Mouse (Mus musculus): ENCODE results near the gene Slc26a5. TPM values are rescaled to one million over a fixed set of nuclear protein-coding genes. Genes with fewer than 3 reads are reported as not detected.

The Slc26a5 gene
- total RNA-seq, 2 experiments from 2014 or later = 0.32 to 0.47 TPM

Other genes starting within 250 kb of the Slc26a5 start
- gene Fbxl13, start 220.0 kb downstream of the Slc26a5 start, total RNA-seq (2021) = under 1 TPM; 0.24 to 0.36 TPM
- gene Armc10, start 219.8 kb downstream of the Slc26a5 start, total RNA-seq (2021) = 10 to 100 TPM; 28.4 to 29.1 TPM
- 1 to 10 TPM; 5.0 to 5.2 TPM for gene Napepld, start 164.2 kb downstream of the Slc26a5 start, total RNA-seq (2021)
- 10 to 100 TPM; 55.0 to 72.7 TPM for gene Pmpcb, start 128.5 kb downstream of the Slc26a5 start, total RNA-seq (2021)
- 10 to 100 TPM; 34.8 to 36.1 TPM for gene Dnajc2, start 80.4 kb downstream of the Slc26a5 start, total RNA-seq (2021)
- 100 to 1,000 TPM; 122 TPM for gene Psmc2, start 80.3 kb downstream of the Slc26a5 start, total RNA-seq (2021)